Mouse (Mus musculus) midbrain, embryonic 13.5 days (tissue): ENCODE measurements around the gene Fkbp2. TPM values are rescaled to one million over a fixed set of nuclear protein-coding genes. Genes with fewer than 3 reads are reported as not detected.

ENCODE experiments used
- ATAC-seq: fragments of 200-750 bp; cut with Nextera tagmentation; 2 replicates; pipeline ENCODE4 v1.8.0; 2017; ENCODE audit warnings: mild to moderate bottlenecking, moderate TSS enrichment, moderate library complexity
- H3K27ac ChIP-seq: fragments of 300-500 bp; sonication (generic); 2 replicates; pipeline ENCODE4 v1.5.1; 2015; ENCODE audit warnings: inconsistent platforms, mild to moderate bottlenecking, moderate library complexity
- H3K27me3 ChIP-seq: fragments of 300-500 bp; sonication (generic); 2 replicates; pipeline ENCODE4 v1.6.1; 2015; ENCODE audit warnings: mild to moderate bottlenecking, inconsistent platforms
- H3K36me3 ChIP-seq: fragments of 300-500 bp; sonication (generic); 2 replicates; pipeline ENCODE4 v1.6.1; 2015; ENCODE audit warnings: mild to moderate bottlenecking, inconsistent platforms
- H3K4me1 ChIP-seq: fragments of 300-500 bp; sonication (generic); replicated peaks from 2 replicates; pipeline ENCODE4 v1.6.1; 2015; ENCODE audit warnings: inconsistent platforms
- H3K4me2 ChIP-seq: fragments of 300-500 bp; sonication (generic); replicated peaks from 2 replicates; pipeline ENCODE4 v1.6.1; 2015; ENCODE audit warnings: moderate library complexity, mild to moderate bottlenecking, inconsistent platforms
- H3K4me3 ChIP-seq: fragments of 300-500 bp; sonication (generic); replicated peaks from 2 replicates; pipeline ENCODE4 v1.5.1; 2015; ENCODE audit warnings: mild to moderate bottlenecking, inconsistent platforms
- H3K9ac ChIP-seq: fragments of 300-500 bp; sonication (generic); replicated peaks from 2 replicates; pipeline ENCODE4 v1.6.1; 2015; ENCODE audit warnings: mild to moderate bottlenecking, inconsistent platforms
- H3K9me3 ChIP-seq: fragments of 300-500 bp; sonication (generic); 2 replicates; pipeline ENCODE4 v1.6.1; 2016; ENCODE audit warnings: mild to moderate bottlenecking, inconsistent platforms
- WGBS: fragments of 180-500 bp; shearing (Covaris S2); methylation state at CpG from one replicate; pipeline ENCODE4 v1.1.7; 2015; 5-methylcytosine and 5-hydroxymethylcytosine counted together
- polyA plus RNA-seq: library from polyadenylated mRNA; unstranded; fragments of >200 nt; fragmentation: Nextera tagmentation; extraction: Ambion mirVana; gene quantifications from 2 replicates; pipeline ENCODE4 v1.2.1, GENCODE M21; 2015

Gene Fkbp2
- polyA plus RNA-seq, 1 experiment from 2014 or later: 100 TPM

- ATAC-seq: no peak
- H3K27ac ChIP-seq: no peak overlapping the region
- H3K9ac ChIP-seq: no peak overlapping the region
- peaks cover 25% of the 10 kb centered on the region for H3K4me1 ChIP-seq
- no peaks in the 10 kb centered on the region for H3K27me3 ChIP-seq
- WGBS: 57% methylated on average over 9 of the region's 9 CpGs
- H3K4me3 ChIP-seq: no peak overlapping the region
- H3K36me3 ChIP-seq: peaks cover 17% of the 10 kb centered on the region; the same call in 1 of the 2 replicates
- no peaks in the 10 kb centered on the region for H3K9me3 ChIP-seq
- H3K4me2 ChIP-seq: no peak overlapping the region
Measured at GRCm38 (mm10) chr19:6954046-6954445, 26.3 kb downstream of the Fkbp2 start.

- Histone ChIP-seq H3K9me3 (no peaks in the 10 kb centered on the region), H3K4me3 (peak overlapping the region; percentile 62), H3K4me2 (peak overlapping the region; percentile 99), H3K9ac (peak overlapping the region; percentile 84), H3K27ac (peak overlapping the region; percentile 97), H3K4me1 (peaks cover 25% of the 10 kb centered on the region), H3K36me3 (peaks cover 17% of the 10 kb centered on the region; the same call in 1 of the 2 replicates), H3K27me3 (no peaks in the 10 kb centered on the region)
- ATAC-seq: no peak
- 37% methylated on average over 3 of the region's 3 CpGs for WGBS
Measured at GRCm38 (mm10) chr19:6952712-6953037, 27.6 kb downstream of the Fkbp2 start.

- Histone ChIP-seq H3K27ac (peak overlapping the region; percentile 97), H3K4me2 (peak overlapping the region; percentile 99), H3K4me3 (peak overlapping the region; percentile 62), H3K36me3 (peaks cover 17% of the 10 kb centered on the region; the same call in 1 of the 2 replicates), H3K9me3 (no peaks in the 10 kb centered on the region), H3K4me1 (peaks cover 25% of the 10 kb centered on the region), H3K9ac (peak overlapping the region; percentile 84), H3K27me3 (no peaks in the 10 kb centered on the region)
- 4% methylated on average over 30 of the region's 31 CpGs for WGBS
- peak; percentile 27 for ATAC-seq
Measured at GRCm38 (mm10) chr19:6951994-6952711, 28.1 kb downstream of the Fkbp2 start.

- ATAC-seq: peak; percentile 84
Measured at GRCm38 (mm10) chr19:6951381-6951968, 28.8 kb downstream of the Fkbp2 start.

GRCm38 (mm10) chr19:6950613-6951153 lies 29.6 kb downstream of the Fkbp2 start:
- Histone ChIP-seq H3K9ac (peak overlapping the region; percentile 84), H3K9me3 (no peaks in the 10 kb centered on the region), H3K27ac (peak overlapping the region; percentile 97), H3K4me1 (peaks cover 25% of the 10 kb centered on the region), H3K27me3 (no peaks in the 10 kb centered on the region), H3K36me3 (peaks cover 15% of the 10 kb centered on the region; the same call in 1 of the 2 replicates), H3K4me3 (peak overlapping the region; percentile 62), H3K4me2 (peak overlapping the region; percentile 99)
- ATAC-seq: peak; percentile 52
- WGBS: under 1% methylated on average over 28 of the region's 28 CpGs

More at GRCm38 (mm10) chr19:6951381-6951968, 28.8 kb downstream of the Fkbp2 start:
- Histone ChIP-seq H3K9ac (peak overlapping the region; percentile 84), H3K9me3 (no peaks in the 10 kb centered on the region), H3K27ac (peak overlapping the region; percentile 97), H3K36me3 (peaks cover 17% of the 10 kb centered on the region; the same call in 1 of the 2 replicates), H3K4me3 (peak overlapping the region; percentile 62), H3K4me1 (peaks cover 25% of the 10 kb centered on the region), H3K4me2 (peak overlapping the region; percentile 99), H3K27me3 (no peaks in the 10 kb centered on the region)
- WGBS: under 1% methylated on average over 35 of the region's 35 CpGs

- no peak for ATAC-seq
- H3K4me3 ChIP-seq: peak overlapping the region; percentile 62
- peak overlapping the region; percentile 84 for H3K9ac ChIP-seq
- WGBS: 53% methylated on average over 5 of the region's 5 CpGs
- H3K27me3 ChIP-seq: no peaks in the 10 kb centered on the region
- peak overlapping the region; percentile 97 for H3K27ac ChIP-seq
- H3K4me2 ChIP-seq: peak overlapping the region; percentile 99
- H3K36me3 ChIP-seq: peaks cover 12% of the 10 kb centered on the region; the same call in 1 of the 2 replicates
- no peaks in the 10 kb centered on the region for H3K9me3 ChIP-seq
- peaks cover 25% of the 10 kb centered on the region for H3K4me1 ChIP-seq
Measured at GRCm38 (mm10) chr19:6949951-6950350, 30.4 kb downstream of the Fkbp2 start.

GRCm38 (mm10) chr19:6949532-6949931 lies 30.8 kb downstream of the Fkbp2 start:
- Histone ChIP-seq H3K4me1 (peaks cover 25% of the 10 kb centered on the region), H3K4me2 (peak overlapping the region; percentile 99; the same call in 1 of the 2 replicates), H3K36me3 (peaks cover 9% of the 10 kb centered on the region; the same call in 1 of the 2 replicates), H3K9me3 (no peaks in the 10 kb centered on the region), H3K27ac (no peak overlapping the region), H3K27me3 (no peaks in the 10 kb centered on the region), H3K4me3 (no peak overlapping the region; the same call in 1 of the 2 replicates), H3K9ac (no peak overlapping the region)
- ATAC-seq: no peak
- 91% methylated on average over 5 of the region's 5 CpGs for WGBS

GRCm38 (mm10) chr19:6948186-6948585 lies 32.1 kb downstream of the Fkbp2 start:
- ATAC-seq: no peak
- Histone ChIP-seq H3K9ac (no peak overlapping the region), H3K9me3 (no peaks in the 10 kb centered on the region), H3K4me3 (no peak overlapping the region), H3K27me3 (no peaks in the 10 kb centered on the region), H3K4me2 (no peak overlapping the region), H3K36me3 (peaks cover 4% of the 10 kb centered on the region; the same call in 1 of the 2 replicates), H3K4me1 (peaks cover 31% of the 10 kb centered on the region), H3K27ac (no peak overlapping the region)
- WGBS: 86% methylated on average over 4 of the region's 4 CpGs

- WGBS: 64% methylated on average over 4 of the region's 4 CpGs
- H3K9me3 ChIP-seq: no peaks in the 10 kb centered on the region
- no peak for ATAC-seq
Measured at GRCm38 (mm10) chr19:6947742-6948141, 32.6 kb downstream of the Fkbp2 start.

GRCm38 (mm10) chr19:6943709-6944108 lies 36.6 kb downstream of the Fkbp2 start:
- Histone ChIP-seq H3K36me3 (peaks cover 4% of the 10 kb centered on the region; the same call in 1 of the 2 replicates), H3K4me3 (no peak overlapping the region), H3K27ac (no peak overlapping the region), H3K4me2 (no peak overlapping the region), H3K27me3 (no peaks in the 10 kb centered on the region), H3K4me1 (peaks cover 38% of the 10 kb centered on the region), H3K9ac (no peak overlapping the region), H3K9me3 (no peaks in the 10 kb centered on the region)
- WGBS: 95% methylated on average over 6 of the region's 6 CpGs
- ATAC-seq: no peak

More at GRCm38 (mm10) chr19:6947742-6948141, 32.6 kb downstream of the Fkbp2 start:
- H3K9ac ChIP-seq: no peak overlapping the region
- no peak overlapping the region for H3K27ac ChIP-seq
- no peak overlapping the region for H3K4me3 ChIP-seq
- no peak overlapping the region for H3K4me2 ChIP-seq
- no peaks in the 10 kb centered on the region for H3K27me3 ChIP-seq
- peaks cover 31% of the 10 kb centered on the region for H3K4me1 ChIP-seq
- peaks cover 4% of the 10 kb centered on the region; the same call in 1 of the 2 replicates for H3K36me3 ChIP-seq

- H3K27ac ChIP-seq: peak overlapping the region; percentile 98
- peaks cover 10% of the 10 kb centered on the region for H3K36me3 ChIP-seq
- WGBS: 21% methylated on average over 5 of the region's 5 CpGs
- peak overlapping the region; percentile 99 for H3K4me2 ChIP-seq
- peak; percentile 21 for ATAC-seq
- H3K4me1 ChIP-seq: peaks cover 47% of the 10 kb centered on the region
- H3K4me3 ChIP-seq: peak overlapping the region; percentile 83
- H3K9me3 ChIP-seq: no peaks in the 10 kb centered on the region
- H3K27me3 ChIP-seq: no peaks in the 10 kb centered on the region
- peak overlapping the region; percentile 96 for H3K9ac ChIP-seq
Measured at GRCm38 (mm10) chr19:6942764-6943163, 37.5 kb downstream of the Fkbp2 start.

GRCm38 (mm10) chr19:6942249-6942691 lies 38.0 kb downstream of the Fkbp2 start, which contains the start of gene Gpr137:
Gene Gpr137, minus strand, starts transcription at chr19:6942480.
- Histone ChIP-seq H3K27ac (peak within 1 kb of the TSS; percentile 98), H3K4me1 (peaks cover 50% of the 10 kb centered on the region), H3K4me2 (peak within 1 kb of the TSS; percentile 99), H3K9me3 (no peaks in the 10 kb centered on the region), H3K27me3 (no peaks in the 10 kb centered on the region), H3K36me3 (peaks cover 13% of the 10 kb centered on the region), H3K4me3 (peak within 1 kb of the TSS; percentile 83), H3K9ac (peak within 1 kb of the TSS; percentile 96)
- under 1% methylated on average over 27 of the region's 27 CpGs for WGBS
- peak; percentile 85 for ATAC-seq
